Mouse (Mus musculus): ENCODE measurements around the gene Rbm20. TPM values are rescaled to one million over a fixed set of nuclear protein-coding genes. Genes with fewer than 3 reads are reported as not detected.

The Rbm20 gene
- polyA plus RNA-seq, 1 experiment: 3.1 TPM

GRCm38 (mm10) chr19:53739570-53740266, 62.6 kb downstream of the Rbm20 start:
- WGBS: 49% methylated on average over 8 of the region's 8 CpGs
- H3K27me3 ChIP-seq (ENCODE audit: control insufficient read depth, insufficient read depth, low read length): no peaks in the 10 kb centered on the region
- TF ChIP-seq CTCF (IDR thresholded peaks at IDR 0.05; ENCODE audit: borderline replicate concordance, insufficient read depth, low read depth, low read length): no peak
- no peak for TF ChIP-seq POLR2A (IDR thresholded peaks at IDR 0.05; ENCODE audit: borderline replicate concordance, insufficient read depth, low read length)
- H3K4me3 ChIP-seq (replicated peaks; ENCODE audit: insufficient read depth, low read depth, low read length): no peak overlapping the region
- DNase-seq: no peak
- H3K27ac ChIP-seq (ENCODE audit: insufficient read depth, low read length): no peak overlapping the region
- no peaks in the 10 kb centered on the region for H3K4me1 ChIP-seq (ENCODE audit: control insufficient read depth, insufficient read depth, low read length)

DNA sequence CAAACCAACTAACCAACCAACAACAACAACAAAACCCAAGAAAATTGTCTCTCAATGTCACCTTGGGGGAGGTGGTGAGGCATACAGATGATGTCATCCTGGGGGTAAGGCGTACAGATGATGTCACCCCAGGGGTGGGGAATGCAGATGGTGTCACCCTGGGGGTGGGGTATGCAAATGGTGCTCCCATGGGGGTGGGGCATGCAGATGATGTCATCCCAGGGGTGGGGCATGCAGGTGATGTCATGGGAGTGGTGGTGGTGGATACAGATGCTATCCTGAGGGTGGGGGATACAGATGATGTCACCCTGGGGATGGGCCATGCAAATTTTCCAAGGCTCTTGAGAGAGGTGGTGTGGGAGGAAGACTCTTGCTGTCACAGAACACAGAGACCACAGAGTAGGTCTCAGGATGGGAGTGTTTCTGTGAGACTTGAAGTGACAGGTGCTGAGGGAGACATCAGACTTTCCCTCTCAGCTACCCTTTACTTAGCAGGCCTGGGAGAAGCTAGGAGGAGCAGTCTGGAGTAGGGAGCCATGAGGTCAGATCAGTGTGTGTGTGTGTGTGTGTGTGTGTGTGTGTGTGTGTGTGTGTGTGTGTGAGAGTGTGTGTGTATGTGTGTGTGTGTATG, 63.8 kb downstream of the Rbm20 start:
- Histone ChIP-seq H3K27me3 (ENCODE audit: control insufficient read depth, insufficient read depth, low read length) (no peaks in the 10 kb centered on the region), H3K4me1 (ENCODE audit: control insufficient read depth, insufficient read depth, low read length) (no peaks in the 10 kb centered on the region), H3K4me3 (replicated peaks; ENCODE audit: insufficient read depth, low read depth, low read length) (no peak overlapping the region), H3K27ac (ENCODE audit: insufficient read depth, low read length) (no peak overlapping the region)
- TF ChIP-seq POLR2A (IDR thresholded peaks at IDR 0.05; ENCODE audit: borderline replicate concordance, insufficient read depth, low read length) (no peak), CTCF (IDR thresholded peaks at IDR 0.05; ENCODE audit: borderline replicate concordance, insufficient read depth, low read depth, low read length) (no peak)
- WGBS: 79% methylated on average over 1 of the region's 1 CpGs
- DNase-seq: no peak

- DNase-seq: no peak
- Histone ChIP-seq H3K27me3 (ENCODE audit: control insufficient read depth, insufficient read depth, low read length) (no peaks in the 10 kb centered on the region), H3K4me3 (replicated peaks; ENCODE audit: insufficient read depth, low read depth, low read length) (no peak overlapping the region), H3K27ac (ENCODE audit: insufficient read depth, low read length) (no peak overlapping the region), H3K4me1 (ENCODE audit: control insufficient read depth, insufficient read depth, low read length) (no peaks in the 10 kb centered on the region)
- no peak for TF ChIP-seq POLR2A (IDR thresholded peaks at IDR 0.05; ENCODE audit: borderline replicate concordance, insufficient read depth, low read length)
- no peak for TF ChIP-seq CTCF (IDR thresholded peaks at IDR 0.05; ENCODE audit: borderline replicate concordance, insufficient read depth, low read depth, low read length)
- 65% methylated on average over 3 of the region's 3 CpGs for WGBS
Measured at GRCm38 (mm10) chr19:53741902-53742301, 64.8 kb downstream of the Rbm20 start.

DNA sequence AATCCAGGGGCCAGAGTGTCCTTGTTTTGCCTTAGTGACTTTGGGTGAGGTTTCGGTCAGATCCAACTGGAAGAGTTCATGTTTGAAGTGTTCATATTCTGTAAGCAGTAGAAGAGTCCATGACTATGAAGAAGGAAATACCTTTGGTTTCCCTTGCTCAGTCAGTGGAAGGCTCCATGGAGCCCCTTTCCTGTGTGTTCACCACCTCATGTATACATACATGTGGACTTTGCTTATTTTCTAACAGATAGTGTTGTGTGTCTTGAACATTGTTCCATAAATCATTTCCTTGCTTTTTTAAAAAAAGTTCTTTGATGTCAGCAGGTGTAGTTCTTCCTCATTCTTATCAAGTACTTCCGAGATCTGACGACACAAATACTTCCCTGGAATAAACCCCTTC, 68.2 kb downstream of the Rbm20 start:
- TF ChIP-seq POLR2A (IDR thresholded peaks at IDR 0.05; ENCODE audit: borderline replicate concordance, insufficient read depth, low read length) (no peak), CTCF (IDR thresholded peaks at IDR 0.05; ENCODE audit: borderline replicate concordance, insufficient read depth, low read depth, low read length) (no peak)
- no peak overlapping the region for H3K27ac ChIP-seq (ENCODE audit: insufficient read depth, low read length)
- no peak overlapping the region for H3K4me3 ChIP-seq (replicated peaks; ENCODE audit: insufficient read depth, low read depth, low read length)
- H3K4me1 ChIP-seq (ENCODE audit: control insufficient read depth, insufficient read depth, low read length): no peaks in the 10 kb centered on the region
- no peak for DNase-seq
- 90% methylated on average over 3 of the region's 3 CpGs for WGBS
- H3K27me3 ChIP-seq (ENCODE audit: control insufficient read depth, insufficient read depth, low read length): no peaks in the 10 kb centered on the region

DNA sequence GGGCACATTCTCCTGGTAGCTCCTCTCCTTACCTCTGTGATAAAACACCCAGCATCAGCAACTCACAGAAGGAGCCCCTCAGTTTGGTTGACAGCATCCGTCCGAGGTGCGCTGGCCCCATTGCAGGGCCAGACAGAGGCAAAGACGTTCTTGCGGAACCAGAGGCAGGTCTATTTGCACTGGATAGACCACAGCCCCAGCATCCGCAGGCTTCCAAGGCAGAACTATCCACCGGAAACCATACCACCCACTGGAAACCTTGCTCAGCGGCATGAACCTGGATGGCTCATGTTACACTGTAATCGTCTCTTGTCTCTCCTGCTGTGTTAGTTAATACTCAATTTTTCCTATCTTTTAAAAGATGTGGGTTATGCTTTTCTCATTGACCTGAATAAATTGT, 69.0 kb downstream of the Rbm20 start:
- no peaks in the 10 kb centered on the region for H3K4me1 ChIP-seq (ENCODE audit: control insufficient read depth, insufficient read depth, low read length)
- H3K27me3 ChIP-seq (ENCODE audit: control insufficient read depth, insufficient read depth, low read length): no peaks in the 10 kb centered on the region
- DNase-seq: no peak
- H3K4me3 ChIP-seq (replicated peaks; ENCODE audit: insufficient read depth, low read depth, low read length): no peak overlapping the region
- no peak overlapping the region for H3K27ac ChIP-seq (ENCODE audit: insufficient read depth, low read length)
- WGBS: 72% methylated on average over 9 of the region's 9 CpGs
- TF ChIP-seq CTCF (IDR thresholded peaks at IDR 0.05; ENCODE audit: borderline replicate concordance, insufficient read depth, low read depth, low read length) (no peak), POLR2A (IDR thresholded peaks at IDR 0.05; ENCODE audit: borderline replicate concordance, insufficient read depth, low read length) (no peak)

DNA sequence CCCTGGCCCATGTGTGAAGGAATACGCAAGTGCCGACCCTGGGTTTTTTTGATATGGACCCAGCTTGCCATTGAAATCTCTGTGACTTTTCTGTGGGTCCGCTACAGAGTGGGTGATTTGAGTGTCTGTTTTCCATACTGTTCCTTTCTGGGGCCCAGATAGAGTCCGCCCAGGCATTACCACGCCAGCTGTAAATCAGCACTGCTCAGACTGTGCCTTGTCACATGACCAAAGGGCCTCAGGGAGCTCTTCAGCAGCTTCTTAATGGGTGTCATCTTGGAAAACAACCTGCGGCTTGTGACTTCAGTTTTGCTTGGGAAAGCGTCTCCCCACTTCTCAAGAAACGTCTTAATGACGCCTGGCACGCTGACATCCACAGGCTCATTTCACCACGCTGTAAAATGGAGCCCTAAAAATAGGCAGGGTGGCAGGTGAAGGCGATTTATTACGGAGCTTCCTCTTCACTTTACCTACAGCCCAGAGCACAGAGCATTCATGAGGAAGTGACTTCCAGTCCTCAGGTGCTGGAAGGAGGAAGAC, 71.2 kb downstream of the Rbm20 start:
- H3K4me1 ChIP-seq (ENCODE audit: control insufficient read depth, insufficient read depth, low read length): no peaks in the 10 kb centered on the region
- no peak overlapping the region for H3K27ac ChIP-seq (ENCODE audit: insufficient read depth, low read length)
- TF ChIP-seq POLR2A (IDR thresholded peaks at IDR 0.05; ENCODE audit: borderline replicate concordance, insufficient read depth, low read length): no peak
- no peak for DNase-seq
- WGBS: 91% methylated on average over 13 of the region's 13 CpGs
- H3K4me3 ChIP-seq (replicated peaks; ENCODE audit: insufficient read depth, low read depth, low read length): no peak overlapping the region
- H3K27me3 ChIP-seq (ENCODE audit: control insufficient read depth, insufficient read depth, low read length): no peaks in the 10 kb centered on the region

GRCm38 (mm10) chr19:53749326-53749725, 72.2 kb downstream of the Rbm20 start:
- no peak for TF ChIP-seq POLR2A (IDR thresholded peaks at IDR 0.05; ENCODE audit: borderline replicate concordance, insufficient read depth, low read length)
- no peak for TF ChIP-seq CTCF (IDR thresholded peaks at IDR 0.05; ENCODE audit: borderline replicate concordance, insufficient read depth, low read depth, low read length)
- Histone ChIP-seq H3K4me3 (replicated peaks; ENCODE audit: insufficient read depth, low read depth, low read length) (no peak overlapping the region), H3K27me3 (ENCODE audit: control insufficient read depth, insufficient read depth, low read length) (no peaks in the 10 kb centered on the region), H3K27ac (ENCODE audit: insufficient read depth, low read length) (no peak overlapping the region), H3K4me1 (ENCODE audit: control insufficient read depth, insufficient read depth, low read length) (no peaks in the 10 kb centered on the region)
- WGBS: 96% methylated on average over 8 of the region's 8 CpGs
- no peak for DNase-seq
